ENCODE assay signal across 8 mouse cellular contexts in genomic region chr2:156862041-156862717, GRCm38 (mm10). TPM values are rescaled to one million over a fixed set of nuclear protein-coding genes. Genes with fewer than 3 reads are reported as not detected.
DNase-seq lines count a peak whose midpoint lies in the region; ATAC-seq and TF ChIP-seq lines count a peak whose summit lies in the region.

No protein-coding gene starts in this region.

- TF ChIP-seq CTCF in ES-Bruce4 (IDR thresholded peaks at IDR 0.05; ENCODE audit: low read depth, low read length), result no peak

- H3K9ac ChIP-seq in ES-Bruce4 (ENCODE audit: low read depth, poor library complexity, severe bottlenecking), result peak overlapping the region; percentile 74
- peak overlapping the region; percentile 81 for H3K9ac ChIP-seq in midbrain, embryonic 13.5 days (replicated peaks)

- peak; percentile 18 for DNase-seq in gastrocnemius, postnatal 14 days
- no peak for DNase-seq in gastrocnemius, postnatal 25 days
- DNase-seq in embryo, embryonic 11 days, result peak; percentile 69
- peak; percentile 25 to 48 for DNase-seq in heart, postnatal 14 days
- DNase-seq in limb, embryonic 10.5 days (ENCODE audit: low spot score), result peak; percentile 61
- peak; percentile 38 to 47 for DNase-seq in thymus, postnatal 36 days

- no peaks in the 10 kb centered on the region for H3K27me3 ChIP-seq in ES-Bruce4 (ENCODE audit: control insufficient read depth, insufficient read depth, low read length, poor library complexity, severe bottlenecking)
- H3K27me3 ChIP-seq in limb, embryonic 10.5 days (ENCODE audit: low read depth, poor library complexity, severe bottlenecking), result no peaks in the 10 kb centered on the region
- H3K27me3 ChIP-seq in midbrain, embryonic 13.5 days, result no peaks in the 10 kb centered on the region

- no peaks in the 10 kb centered on the region for H3K4me1 ChIP-seq in ES-Bruce4 (ENCODE audit: control insufficient read depth, insufficient read depth, low read length)
- peaks cover 17% of the 10 kb centered on the region for H3K4me1 ChIP-seq in limb, embryonic 10.5 days
- H3K4me1 ChIP-seq in midbrain, embryonic 13.5 days (replicated peaks), result peaks cover 29% of the 10 kb centered on the region

- intact Hi-C loops in gastrocnemius, postnatal 14 days (cut with DNase I; ENCODE audit: low total_unique reads), result no loop called here
- intact Hi-C loops in heart, postnatal 14 days (cut with DNase I), result loop anchor here (5.0 kb wide), 1 partner anchor 130 kb away; the partner anchor contains the start of gene Ndrg3

- no peaks in the 10 kb centered on the region for H3K9me3 ChIP-seq in ES-Bruce4 (replicated peaks; ENCODE audit: control insufficient read depth, insufficient read depth, low read length, poor library complexity, severe bottlenecking)
- H3K9me3 ChIP-seq in limb, embryonic 10.5 days (replicated peaks), result no peaks in the 10 kb centered on the region
- H3K9me3 ChIP-seq in midbrain, embryonic 13.5 days, result no peaks in the 10 kb centered on the region

- H3K27ac ChIP-seq in ES-Bruce4 (ENCODE audit: insufficient read depth, low read length), result peak overlapping the region; percentile 74
- peak overlapping the region; percentile 92 for H3K27ac ChIP-seq in limb, embryonic 10.5 days
- peak overlapping the region; percentile 90 for H3K27ac ChIP-seq in midbrain, embryonic 13.5 days

- ATAC-seq in midbrain, embryonic 13.5 days, result peak; percentile 28

- peaks cover 18% of the 10 kb centered on the region for H3K36me3 ChIP-seq in ES-Bruce4 (ENCODE audit: control insufficient read depth, insufficient read depth, low read length, poor library complexity, severe bottlenecking)
- peaks cover 58% of the 10 kb centered on the region for H3K36me3 ChIP-seq in limb, embryonic 10.5 days
- H3K36me3 ChIP-seq in midbrain, embryonic 13.5 days, result peaks cover 31% of the 10 kb centered on the region

- no peak for TF ChIP-seq POLR2A in ES-Bruce4 (IDR thresholded peaks at IDR 0.05; ENCODE audit: insufficient read depth, low read length)

- TF ChIP-seq EP300 in ES-Bruce4 (IDR thresholded peaks at IDR 0.05; ENCODE audit: insufficient read depth, low read depth, low read length), result no peak

- H3K4me2 ChIP-seq in midbrain, embryonic 13.5 days (replicated peaks), result peak overlapping the region; percentile 80

- peak overlapping the region; percentile 93 for H3K4me3 ChIP-seq in ES-Bruce4 (ENCODE audit: low read depth, low read length)
- peak overlapping the region; percentile 98 for H3K4me3 ChIP-seq in limb, embryonic 10.5 days
- H3K4me3 ChIP-seq in midbrain, embryonic 13.5 days (replicated peaks), result peak overlapping the region; percentile 61

- WGBS in limb, embryonic 10.5 days, result under 1% methylated on average over 19 of the region's 19 CpGs
- under 1% methylated on average over 19 of the region's 19 CpGs for WGBS in midbrain, embryonic 13.5 days

RNA-seq across cellular contexts. Expression of gene Rab5if, which starts 0.7 kb away (rescaled TPM):
- total RNA-seq in gastrocnemius, postnatal 14 days (2021), result 10 to 100 TPM; 75.1 to 77.1 TPM
- total RNA-seq in gastrocnemius, postnatal 25 days (2021), result 10 to 100 TPM; 86.8 to 87.6 TPM
- polyA plus RNA-seq in ES-Bruce4 (2011; ENCODE audit: insufficient read depth, insufficient read length, low read depth, missing spikeins), result 92.7 and 98.2 TPM in 2 replicates
- 100 to 1,000 TPM; 119 to 128 TPM for total RNA-seq in heart, postnatal 14 days (2021)
- polyA plus RNA-seq in limb, embryonic 10.5 days (2016; fragmentation: Nextera tagmentation; extraction: Ambion mirVana), result 182 and 204 TPM in 2 replicates
- 143 and 158 TPM in 2 replicates for polyA plus RNA-seq in midbrain, embryonic 13.5 days (2015; fragmentation: Nextera tagmentation; extraction: Ambion mirVana)

RNA-seq across cellular contexts. Expression of gene 4930518I15Rik, which starts 4.4 kb away (rescaled TPM):
- under 1 TPM; 0.35 to 0.44 TPM for total RNA-seq in gastrocnemius, postnatal 14 days (2021)
- total RNA-seq in gastrocnemius, postnatal 25 days (2021), result under 1 TPM; 0.33 to 0.99 TPM
- 2.3 and 3.3 TPM in 2 replicates for polyA plus RNA-seq in ES-Bruce4 (2011; ENCODE audit: insufficient read depth, insufficient read length, low read depth, missing spikeins)
- 1 to 10 TPM; 1.5 to 1.6 TPM for total RNA-seq in heart, postnatal 14 days (2021)
- polyA plus RNA-seq in limb, embryonic 10.5 days (2016; fragmentation: Nextera tagmentation; extraction: Ambion mirVana), result 9.4 and 10.7 TPM in 2 replicates
- polyA plus RNA-seq in midbrain, embryonic 13.5 days (2015; fragmentation: Nextera tagmentation; extraction: Ambion mirVana), result 13.0 and 15.4 TPM in 2 replicates

RNA-seq across cellular contexts. Expression of gene Tgif2, which starts 22.4 kb away (rescaled TPM):
- total RNA-seq in gastrocnemius, postnatal 14 days (2021), result 1 to 10 TPM; 2.9 to 3.1 TPM
- under 1 TPM; 0.46 to 0.86 TPM for total RNA-seq in gastrocnemius, postnatal 25 days (2021)
- 32.9 and 33.8 TPM in 2 replicates for polyA plus RNA-seq in ES-Bruce4 (2011; ENCODE audit: insufficient read depth, insufficient read length, low read depth, missing spikeins)
- 1 to 10 TPM; 1.8 to 2.4 TPM for total RNA-seq in heart, postnatal 14 days (2021)
- 104 and 109 TPM in 2 replicates for polyA plus RNA-seq in limb, embryonic 10.5 days (2016; fragmentation: Nextera tagmentation; extraction: Ambion mirVana)
- polyA plus RNA-seq in midbrain, embryonic 13.5 days (2015; fragmentation: Nextera tagmentation; extraction: Ambion mirVana), result 35.2 and 44.5 TPM in 2 replicates

RNA-seq across cellular contexts. Expression of gene Sla2, which starts 24.8 kb away (rescaled TPM):
- total RNA-seq in gastrocnemius, postnatal 14 days (2021), result not detected
- total RNA-seq in gastrocnemius, postnatal 25 days (2021), result not detected
- not detected in 2 replicates for polyA plus RNA-seq in ES-Bruce4 (2011; ENCODE audit: insufficient read depth, insufficient read length, low read depth, missing spikeins)
- total RNA-seq in heart, postnatal 14 days (2021), result 1 to 10 TPM in 1 of 2 experiments, under 1 TPM in 1; 0.10 to 1.3 TPM
- polyA plus RNA-seq in limb, embryonic 10.5 days (2016; fragmentation: Nextera tagmentation; extraction: Ambion mirVana), result 0.45 and 0.58 TPM in 2 replicates
- polyA plus RNA-seq in midbrain, embryonic 13.5 days (2015; fragmentation: Nextera tagmentation; extraction: Ambion mirVana), result 0.15 and 0.27 TPM in 2 replicates
